Mouse (Mus musculus): ENCODE measurements at regions not wholly inside any gene's neighbourhood (a gene's known extent, or its start where the extent isn't known, plus 50 kb on each side); places are given as distances from the start of the nearest gene placed in this dataset.

GRCm38 (mm10) chr3:120779091-120779490, 392.4 kb downstream of the Rwdd3 start:
- no peak for ATAC-seq (replicated peaks; ENCODE audit: low FRiP score, poor library complexity, severe bottlenecking)

- ATAC-seq (replicated peaks; ENCODE audit: low FRiP score, poor library complexity, severe bottlenecking), result no peak
Measured at GRCm38 (mm10) chr3:120774951-120775350, 396.5 kb downstream of the Rwdd3 start.

- no peak for ATAC-seq (replicated peaks; ENCODE audit: low FRiP score, poor library complexity, severe bottlenecking)
Measured at GRCm38 (mm10) chr3:120761681-120762080, 409.8 kb downstream of the Rwdd3 start.

GRCm38 (mm10) chr3:120761223-120761622, 410.3 kb downstream of the Rwdd3 start:
- ATAC-seq (replicated peaks; ENCODE audit: low FRiP score, poor library complexity, severe bottlenecking), result no peak

- ATAC-seq (replicated peaks; ENCODE audit: low FRiP score, poor library complexity, severe bottlenecking), result no peak
Measured at GRCm38 (mm10) chr3:120748513-120748912, 423.0 kb downstream of the Rwdd3 start.

- ATAC-seq (replicated peaks; ENCODE audit: low FRiP score, poor library complexity, severe bottlenecking), result no peak
Measured at GRCm38 (mm10) chr3:120747678-120748077, 423.8 kb downstream of the Rwdd3 start.

- ATAC-seq (replicated peaks; ENCODE audit: low FRiP score, poor library complexity, severe bottlenecking), result no peak
Measured at GRCm38 (mm10) chr3:120733332-120733731, 438.2 kb downstream of the Rwdd3 start.

GRCm38 (mm10) chr3:120732391-120732790, 439.1 kb downstream of the Rwdd3 start:
- no peak for ATAC-seq (replicated peaks; ENCODE audit: low FRiP score, poor library complexity, severe bottlenecking)

- no peak for ATAC-seq (replicated peaks; ENCODE audit: low FRiP score, poor library complexity, severe bottlenecking)
Measured at GRCm38 (mm10) chr3:120731287-120731686, 440.2 kb downstream of the Rwdd3 start.

- no peak for ATAC-seq (replicated peaks; ENCODE audit: low FRiP score, poor library complexity, severe bottlenecking)
Measured at GRCm38 (mm10) chr3:120730225-120730624, 441.3 kb downstream of the Rwdd3 start.

- ATAC-seq (replicated peaks; ENCODE audit: low FRiP score, poor library complexity, severe bottlenecking), result no peak
Measured at GRCm38 (mm10) chr3:120729671-120730070, 441.8 kb downstream of the Rwdd3 start.

GRCm38 (mm10) chr3:120685227-120685626, 486.3 kb downstream of the Rwdd3 start:
- ATAC-seq (replicated peaks; ENCODE audit: low FRiP score, poor library complexity, severe bottlenecking), result no peak

- ATAC-seq (replicated peaks; ENCODE audit: low FRiP score, poor library complexity, severe bottlenecking), result no peak
Measured at GRCm38 (mm10) chr3:120675906-120676305, 495.6 kb downstream of the Rwdd3 start.

GRCm38 (mm10) chr3:120668654-120669053, 502.8 kb downstream of the Rwdd3 start:
- ATAC-seq (replicated peaks; ENCODE audit: low FRiP score, poor library complexity, severe bottlenecking), result no peak

- ATAC-seq (replicated peaks; ENCODE audit: low FRiP score, poor library complexity, severe bottlenecking), result no peak
Measured at GRCm38 (mm10) chr3:120662521-120662920, 509.0 kb downstream of the Rwdd3 start.

GRCm38 (mm10) chr3:120660776-120661175, 510.7 kb downstream of the Rwdd3 start:
- ATAC-seq (replicated peaks; ENCODE audit: low FRiP score, poor library complexity, severe bottlenecking), result no peak

GRCm38 (mm10) chr3:120649047-120649868, 522.2 kb downstream of the Rwdd3 start:
- no peak for ATAC-seq (replicated peaks; ENCODE audit: low FRiP score, poor library complexity, severe bottlenecking)

GRCm38 (mm10) chr3:120648391-120648790, 523.1 kb downstream of the Rwdd3 start:
- no peak for ATAC-seq (replicated peaks; ENCODE audit: low FRiP score, poor library complexity, severe bottlenecking)

- ATAC-seq (replicated peaks; ENCODE audit: low FRiP score, poor library complexity, severe bottlenecking), result no peak
Measured at GRCm38 (mm10) chr3:120636669-120637305, 534.7 kb downstream of the Rwdd3 start.

GRCm38 (mm10) chr3:120618358-120618757, 553.1 kb downstream of the Rwdd3 start:
- ATAC-seq (replicated peaks; ENCODE audit: low FRiP score, poor library complexity, severe bottlenecking), result no peak

- no peak for ATAC-seq (replicated peaks; ENCODE audit: low FRiP score, poor library complexity, severe bottlenecking)
Measured at GRCm38 (mm10) chr3:120594226-120594625, 577.3 kb downstream of the Rwdd3 start.

All from erythroid progenitor cell, adult 5-6 weeks (primary cell).